Mouse (Mus musculus) testis, postnatal 14 days (tissue): ENCODE results near the gene Fxyd5.
A peak's percentile ranks its signal among the peaks of the same experiment; 100 is the strongest.

ENCODE experiments used
- DNase-seq: peaks from one replicate; pipeline ENCODE4 v3.0.0; 2021; ENCODE audit warnings: low spot score

The Fxyd5 gene

GRCm38 (mm10) chr7:31040281-31041022 lies 1.8 kb downstream of the Fxyd5 start:
- no peak for DNase-seq

DNA sequence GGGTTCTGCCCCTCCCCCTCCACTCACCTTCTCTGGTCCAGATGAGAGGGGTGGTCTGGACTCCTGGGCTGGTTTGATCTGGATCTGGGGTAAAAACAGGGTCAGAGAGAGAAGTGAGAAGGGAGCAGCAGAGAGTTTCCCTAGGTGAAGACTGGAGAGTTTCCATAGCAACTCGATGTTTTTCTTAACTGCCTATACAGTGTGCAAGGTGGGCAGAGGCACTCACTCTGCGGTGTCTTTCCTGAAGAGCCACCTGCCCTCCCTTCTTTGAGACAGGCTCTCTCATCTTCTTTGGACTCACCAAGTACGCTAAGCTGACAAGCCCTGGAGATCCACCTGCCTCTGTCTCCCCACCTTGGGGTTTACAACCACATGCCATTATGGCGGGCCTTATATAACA lies 3.3 kb downstream of the Fxyd5 start:
- no peak for DNase-seq

- no peak for DNase-seq
Observed at GRCm38 (mm10) chr7:31037675-31038074, 4.6 kb downstream of the Fxyd5 start.

GRCm38 (mm10) chr7:31036917-31037316 lies 5.4 kb downstream of the Fxyd5 start:
- DNase-seq = no peak

- DNase-seq = no peak
Observed at GRCm38 (mm10) chr7:31035291-31035690, 7.0 kb downstream of the Fxyd5 start.

- DNase-seq = no peak
Observed at GRCm38 (mm10) chr7:31034789-31035188, 7.5 kb downstream of the Fxyd5 start.

- no peak for DNase-seq
Observed at GRCm38 (mm10) chr7:31033409-31034165, 8.7 kb downstream of the Fxyd5 start.

DNA sequence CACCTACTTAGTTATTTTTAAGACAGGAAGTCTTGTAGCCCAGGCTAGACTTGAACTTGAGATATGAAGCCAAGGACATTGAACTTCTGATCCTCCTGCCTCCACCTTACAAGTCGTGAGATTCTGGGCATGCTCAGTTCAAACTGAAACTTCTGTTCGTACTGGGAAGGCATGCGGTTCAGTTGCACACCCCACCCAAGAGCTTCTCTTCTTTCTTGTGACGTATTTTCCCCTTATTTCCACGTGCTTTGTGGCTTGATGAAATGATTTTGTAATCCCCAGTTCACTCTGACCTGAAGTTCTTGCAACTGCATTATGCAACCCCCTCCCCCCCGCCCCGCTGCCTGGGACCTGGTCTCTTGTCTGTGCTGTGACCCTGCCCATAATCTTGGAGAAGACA lies 10.6 kb downstream of the Fxyd5 start:
- no peak for DNase-seq

- no peak for DNase-seq
Observed at GRCm38 (mm10) chr7:31030717-31031116, 11.6 kb downstream of the Fxyd5 start.

DNA sequence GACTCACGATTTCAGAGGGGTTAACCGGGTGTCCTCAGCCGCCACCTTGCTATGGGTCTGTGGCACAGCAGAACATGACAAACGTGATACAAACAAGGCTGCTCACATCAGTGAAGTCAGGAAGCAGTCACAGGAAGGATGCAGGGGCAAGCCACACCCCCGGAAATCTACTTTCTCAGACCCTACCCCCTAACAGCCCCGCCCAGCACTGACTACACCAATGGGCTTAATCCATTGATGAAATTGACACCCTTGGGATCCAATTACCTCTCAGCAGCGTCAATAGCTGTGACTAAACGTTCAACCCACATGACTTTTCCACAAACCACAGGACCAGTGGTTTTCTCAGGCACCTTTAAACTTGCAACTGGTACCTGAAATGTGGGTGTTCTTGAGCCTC lies 13.7 kb downstream of the Fxyd5 start:
- peak; percentile 45 for DNase-seq

DNA sequence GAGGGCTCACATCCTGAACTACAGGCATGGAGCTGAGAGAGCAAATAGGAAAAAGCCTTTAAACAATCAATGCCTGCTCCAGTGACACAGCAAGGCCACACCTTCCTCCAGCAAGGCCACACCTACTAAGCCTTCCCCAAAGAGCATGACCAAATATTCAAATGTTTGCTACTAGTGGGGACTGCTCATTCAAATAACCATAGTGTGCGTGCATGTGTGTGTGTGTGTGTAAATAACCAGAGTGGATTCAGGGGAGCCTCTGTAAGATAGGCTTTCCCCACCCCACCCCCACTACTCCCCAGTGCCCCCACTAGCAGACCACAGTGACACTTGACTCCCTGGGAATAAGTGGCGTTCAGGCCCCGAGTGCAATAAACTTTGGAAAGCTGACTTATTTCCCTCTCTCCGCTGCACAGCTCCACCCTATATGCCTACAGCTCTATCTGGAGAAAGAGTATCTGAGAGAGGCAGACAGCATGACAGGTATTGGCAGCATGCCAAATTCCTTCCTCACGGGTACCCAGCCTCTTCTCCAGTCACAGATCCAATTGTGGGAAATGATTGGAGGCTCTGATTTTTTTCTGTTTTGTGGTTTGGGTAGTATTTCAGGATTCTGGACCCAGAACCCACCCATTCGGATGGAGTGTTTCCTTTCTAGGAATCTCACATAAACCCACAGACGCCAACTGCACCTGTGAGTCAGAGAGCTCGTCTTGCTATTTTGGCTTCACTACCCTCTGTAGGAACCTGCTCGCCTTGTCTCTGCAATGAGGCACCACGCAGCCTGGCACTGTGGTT lies 25.0 kb downstream of the Fxyd5 start:
- no peak for DNase-seq

GRCm38 (mm10) chr7:31012971-31013370 lies 29.3 kb downstream of the Fxyd5 start:
- DNase-seq = no peak

GRCm38 (mm10) chr7:31008889-31009288 lies 33.4 kb downstream of the Fxyd5 start:
- no peak for DNase-seq

GRCm38 (mm10) chr7:31008175-31008574 lies 34.1 kb downstream of the Fxyd5 start:
- no peak for DNase-seq

- no peak for DNase-seq
Observed at GRCm38 (mm10) chr7:31007775-31008174, 34.5 kb downstream of the Fxyd5 start.

GRCm38 (mm10) chr7:31002650-31003049 lies 39.6 kb downstream of the Fxyd5 start:
- DNase-seq = no peak

- peak; percentile 52 for DNase-seq
Observed at GRCm38 (mm10) chr7:31000505-31001020, 41.7 kb downstream of the Fxyd5 start.

DNA sequence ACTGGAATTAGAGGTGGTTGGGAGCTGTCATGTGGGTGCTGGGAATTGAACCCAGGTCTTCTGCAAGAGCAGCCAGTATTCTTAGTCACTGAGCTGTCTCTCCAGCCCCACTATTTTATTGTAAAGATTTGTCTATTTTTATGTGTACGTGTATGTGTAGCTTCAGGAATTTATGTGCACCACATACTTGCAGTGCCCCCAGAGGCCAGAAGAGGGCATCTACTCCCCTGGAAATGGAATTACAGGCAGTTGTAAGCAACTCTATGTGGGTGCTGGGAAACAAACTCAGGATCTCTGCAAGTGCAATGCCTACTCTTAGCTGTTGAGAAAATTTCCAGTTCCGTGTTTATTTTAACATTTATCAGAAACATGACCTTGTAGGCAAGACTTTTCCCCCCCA lies 45.8 kb downstream of the Fxyd5 start:
- DNase-seq = no peak

GRCm38 (mm10) chr7:30993986-30994385 lies 48.3 kb downstream of the Fxyd5 start:
- DNase-seq = no peak

- DNase-seq = no peak
Observed at GRCm38 (mm10) chr7:30992148-30992547, 50.1 kb downstream of the Fxyd5 start.

DNA sequence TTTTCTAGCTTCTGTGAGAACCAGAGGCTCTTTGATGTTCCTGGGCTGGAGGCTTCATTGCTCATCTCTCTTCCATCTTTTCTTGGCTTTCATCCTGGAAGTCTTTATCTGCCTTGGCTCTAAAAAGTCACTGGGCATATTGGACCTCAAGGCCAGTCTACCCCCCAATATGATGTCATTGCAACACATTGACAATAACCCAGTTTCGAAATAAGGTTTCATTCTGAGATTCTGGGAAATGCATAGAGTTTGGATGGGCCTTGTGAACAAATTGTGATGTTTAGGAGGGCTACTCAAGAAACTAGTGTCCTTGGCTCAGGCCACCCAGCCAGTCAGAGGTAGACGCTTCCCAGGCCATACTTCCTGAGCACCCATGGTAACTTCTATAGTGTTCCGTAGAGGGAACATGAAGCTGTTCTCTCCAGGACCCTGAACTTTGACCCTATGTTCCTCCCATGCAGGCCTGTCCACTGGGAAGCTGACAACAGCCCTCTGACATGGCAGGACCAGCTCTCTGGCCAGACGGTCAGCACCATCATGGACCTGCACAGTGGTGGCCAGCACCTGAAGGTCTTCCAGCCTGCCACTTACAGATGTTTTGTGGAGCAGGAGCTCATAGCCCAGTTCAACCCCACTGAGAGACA lies 53.6 kb downstream of the Fxyd5 start:
- DNase-seq = peak; percentile 46

- no peak for DNase-seq
Observed at GRCm38 (mm10) chr7:30985357-30985756, 56.9 kb downstream of the Fxyd5 start.
